Comparison of ENCODE assay signal across 8 mouse cellular contexts in genomic region chr5:140644702-140645201, GRCm38 (mm10). TPM values are rescaled to one million over a fixed set of nuclear protein-coding genes. Genes with fewer than 3 reads are reported as not detected.
DNase-seq lines count a peak whose midpoint lies in the region; ATAC-seq and TF ChIP-seq lines count a peak whose summit lies in the region.

No protein-coding gene starts in this region.

- no peak for TF ChIP-seq CTCF in layer of hippocampus, adult 2 months (conservative IDR thresholded peaks at IDR 0.05)

- H3K9me3 ChIP-seq in forebrain, embryonic 14.5 days (replicated peaks; ENCODE audit: control insufficient read depth, low read length): no peaks in the 10 kb centered on the region

- no peaks in the 10 kb centered on the region for H3K27me3 ChIP-seq in forebrain, embryonic 14.5 days (replicated peaks; ENCODE audit: control insufficient read depth, insufficient read depth, low read length)

- no peak for ATAC-seq in forebrain, embryonic 14.5 days
- peak; percentile 57 for ATAC-seq in megakaryocyte progenitor cell, adult 5-6 weeks (replicated peaks; ENCODE audit: poor library complexity)

- WGBS in forebrain, embryonic 14.5 days: 66% methylated on average over 15 of the region's 15 CpGs

- H3K9ac ChIP-seq in forebrain, embryonic 14.5 days (ENCODE audit: low read length): peak overlapping the region; percentile 29; the same call in 1 of the 2 replicates

- H3K4me3 ChIP-seq in layer of hippocampus, adult 2 months: peak overlapping the region; percentile 99; the same call in 1 of the 2 replicates
- 0 out of 2 replicates have a peak overlapping the region, but pooled peaks have one; percentile 99 for H3K4me3 ChIP-seq in forebrain, embryonic 14.5 days (ENCODE audit: low read depth, low read length)

- H3K36me3 ChIP-seq in forebrain, embryonic 14.5 days (ENCODE audit: control insufficient read depth, insufficient read depth, low read length): peaks cover 49% of the 10 kb centered on the region

- peak overlapping the region; percentile 100 for H3K27ac ChIP-seq in layer of hippocampus, adult 2 months
- 0 out of 2 replicates have a peak overlapping the region, but pooled peaks have one; percentile 41 for H3K27ac ChIP-seq in forebrain, embryonic 14.5 days (ENCODE audit: low read depth, low read length)

- H3K4me1 ChIP-seq in forebrain, embryonic 14.5 days (ENCODE audit: control insufficient read depth, insufficient read depth, low read length): peaks cover 33% of the 10 kb centered on the region

- peak overlapping the region; percentile 97 for H3K4me2 ChIP-seq in forebrain, embryonic 14.5 days (ENCODE audit: low read length)

- intact Hi-C loops in left cerebral cortex, postnatal 4 days (cut with DNase I): no loop called here

- DNase-seq in layer of hippocampus, adult 2 months (ENCODE audit: low spot score in 2 of 2): no peak
- DNase-seq in layer of hippocampus, adult 8-10 months (ENCODE audit: low spot score in 2 of 2): no peak
- DNase-seq in forebrain, embryonic 14.5 days (ENCODE audit: low spot score): no peak
- DNase-seq in kidney, adult 9 months: peak; percentile 43
- DNase-seq in ovary, postnatal 10 days (ENCODE audit: low spot score): no peak
- no peak for DNase-seq in right cerebral cortex, postnatal 25 days
- DNase-seq in left cerebral cortex, postnatal 4 days: no peak

RNA-seq across cellular contexts. Expression of gene Ttyh3, which starts 4.1 kb away (rescaled TPM):
- 100 to 1,000 TPM; 187 to 201 TPM for total RNA-seq in layer of hippocampus, adult 2 months (2021)
- 100 to 1,000 TPM; 160 to 168 (median 167) TPM for total RNA-seq in layer of hippocampus, adult 8-10 months (2022)
- 65.8 and 72.3 TPM in 2 replicates for polyA plus RNA-seq in forebrain, embryonic 14.5 days (2014; fragmentation: Nextera tagmentation; extraction: Ambion mirVana)
- 31.4 and 35.8 TPM in 2 replicates for total RNA-seq in megakaryocyte progenitor cell, adult 5-6 weeks (2015)
- 8.1 and 10.2 TPM in 2 replicates for total RNA-seq in megakaryocyte progenitor cell, adult 5-6 weeks (2017)
- 100 to 1,000 TPM; 382 to 395 TPM for total RNA-seq in left cerebral cortex, postnatal 4 days (2021)

RNA-seq across cellular contexts. Expression of gene Lfng, which starts 37.6 kb away (rescaled TPM):
- 10 to 100 TPM; 23.9 to 24.8 TPM for total RNA-seq in layer of hippocampus, adult 2 months (2021)
- total RNA-seq in layer of hippocampus, adult 8-10 months (2022): 10 to 100 TPM; 18.1 to 25.0 (median 22.8) TPM
- 30.9 TPM in 2 replicates for polyA plus RNA-seq in forebrain, embryonic 14.5 days (2014; fragmentation: Nextera tagmentation; extraction: Ambion mirVana)
- total RNA-seq in megakaryocyte progenitor cell, adult 5-6 weeks (2015): 4.8 and 5.6 TPM in 2 replicates
- 13.4 and 15.2 TPM in 2 replicates for total RNA-seq in megakaryocyte progenitor cell, adult 5-6 weeks (2017)
- total RNA-seq in left cerebral cortex, postnatal 4 days (2021): 10 to 100 TPM; 19.7 to 20.7 TPM

RNA-seq across cellular contexts. Expression of gene Iqce, which starts 57.4 kb away (rescaled TPM):
- total RNA-seq in layer of hippocampus, adult 2 months (2021): 10 to 100 TPM; 46.2 to 57.9 TPM
- 10 to 100 TPM; 48.7 to 69.6 (median 65.9) TPM for total RNA-seq in layer of hippocampus, adult 8-10 months (2022)
- polyA plus RNA-seq in forebrain, embryonic 14.5 days (2014; fragmentation: Nextera tagmentation; extraction: Ambion mirVana): 13.4 and 18.9 TPM in 2 replicates
- total RNA-seq in megakaryocyte progenitor cell, adult 5-6 weeks (2015): 9.8 and 12.7 TPM in 2 replicates
- total RNA-seq in megakaryocyte progenitor cell, adult 5-6 weeks (2017): 9.2 and 9.8 TPM in 2 replicates
- total RNA-seq in left cerebral cortex, postnatal 4 days (2021): 10 to 100 TPM; 70.1 to 75.6 TPM

Comparison
In these comparisons a context has a peak if more than half of its experiments do, and no peak if none do; other contexts are left out.
1. RNA of gene Ttyh3, which starts 4.1 kb away (total RNA-seq): 382 to 395 TPM in left cerebral cortex, postnatal 4 days, 187 to 201 TPM in layer of hippocampus, adult 2 months and 160 to 168 TPM in layer of hippocampus, adult 8-10 months; 8.1 to 35.8 TPM in megakaryocyte progenitor cell, adult 5-6 weeks; every median in the first group is over 4 times any median in the second.